Mouse (Mus musculus) small intestine, adult 2 months (tissue): Measurements from ENCODE around the gene Ncam2. TPM values are rescaled to one million over a fixed set of nuclear protein-coding genes. Genes with fewer than 3 reads are reported as not detected.

Source experiments
- H3K27ac ChIP-seq: fragments of 200-500 bp; 2 replicates; pipeline ENCODE4 v1.5.1; 2012; ENCODE audit warnings: low read depth, low read length, control low read depth, inconsistent platforms; ENCODE audit not compliant: insufficient read depth
- H3K27me3 ChIP-seq: fragments of 200-500 bp; 2 replicates; pipeline ENCODE4 v1.6.1; 2012; ENCODE audit warnings: mild to moderate bottlenecking, moderate library complexity, low read length, inconsistent platforms; ENCODE audit not compliant: control insufficient read depth, insufficient read depth
- H3K36me3 ChIP-seq: fragments of 200-500 bp; 2 replicates; pipeline ENCODE4 v1.6.1; 2012; ENCODE audit warnings: mild to moderate bottlenecking, low read length, control low read depth, inconsistent platforms; ENCODE audit not compliant: control insufficient read depth, insufficient read depth
- H3K4me1 ChIP-seq: fragments of 200-500 bp; 2 replicates; pipeline ENCODE4 v1.6.1; 2012; ENCODE audit warnings: low read length, inconsistent platforms, mixed read lengths; ENCODE audit not compliant: control insufficient read depth, insufficient read depth, insufficient read length
- H3K4me3 ChIP-seq: fragments of 200-500 bp; 2 replicates; pipeline ENCODE4 v1.5.1; 2012; ENCODE audit warnings: low read depth, mild to moderate bottlenecking, control low read depth, inconsistent platforms, low read length, moderate library complexity
- CTCF ChIP-seq: fragments of 200-500 bp; IDR thresholded peaks from 2 replicates; pipeline ENCODE4 v1.5.1; 2012; ENCODE audit warnings: low read depth, mild to moderate bottlenecking, control low read depth, inconsistent platforms, low read length, moderate library complexity, mixed read lengths; ENCODE audit not compliant: insufficient replicate concordance, insufficient read length; ENCODE audit errors: extremely low read depth
- POLR2A ChIP-seq: fragments of 200-500 bp; IDR thresholded peaks from 2 replicates; pipeline ENCODE4 v1.6.1; 2012; ENCODE audit warnings: low read depth, mild to moderate bottlenecking, control low read depth, inconsistent platforms, low read length, moderate library complexity
- WGBS: fragments of 180-500 bp; shearing (Covaris S2); methylation state at CpG from one replicate; pipeline ENCODE4 v1.1.7; 2018; 5-methylcytosine and 5-hydroxymethylcytosine counted together
- polyA plus RNA-seq: library from polyadenylated mRNA; depleted of rRNA; stranded (reverse); fragments of >200 nt; gene quantifications from 2 replicates; pipeline ENCODE4 v1.2.3, GENCODE M21; 2012

Ncam2 gene
- polyA plus RNA-seq, 1 experiment = not detected

DNA sequence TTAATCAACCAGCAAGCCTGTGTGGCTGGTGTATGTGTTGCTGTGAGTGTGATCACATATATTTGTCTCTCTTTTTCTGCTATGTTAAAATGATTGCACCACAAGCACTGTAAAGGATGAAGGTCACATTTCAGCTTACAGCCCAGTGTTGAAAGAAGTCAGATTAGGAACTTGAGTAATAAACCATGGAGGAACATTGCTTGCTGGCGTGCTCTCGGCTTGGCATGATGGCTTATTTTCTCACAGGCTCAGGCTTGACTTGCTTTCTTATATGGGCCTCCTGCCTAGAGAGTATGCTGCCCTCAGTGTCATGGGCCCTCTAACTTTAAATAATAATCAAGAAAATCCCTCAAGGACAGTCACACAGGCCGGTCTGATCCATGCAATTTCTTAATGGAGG lies 449.8 kb downstream of the Ncam2 start:
- H3K36me3 ChIP-seq = no peaks in the 10 kb centered on the region
- no peak overlapping the region for H3K4me3 ChIP-seq
- no peaks in the 10 kb centered on the region for H3K27me3 ChIP-seq
- H3K4me1 ChIP-seq = no peaks in the 10 kb centered on the region
- TF ChIP-seq CTCF (no peak), POLR2A (no peak)
- no peak overlapping the region for H3K27ac ChIP-seq
- WGBS = 87% methylated on average over 3 of the region's 3 CpGs

- H3K4me3 ChIP-seq = no peak overlapping the region
- 24% methylated on average over 1 of the region's 1 CpGs for WGBS
- TF ChIP-seq CTCF (no peak), POLR2A (no peak)
- no peaks in the 10 kb centered on the region for H3K27me3 ChIP-seq
- H3K36me3 ChIP-seq = no peaks in the 10 kb centered on the region
- no peak overlapping the region for H3K27ac ChIP-seq
- H3K4me1 ChIP-seq = no peaks in the 10 kb centered on the region
Observed at GRCm38 (mm10) chr16:81651550-81651949, 451.1 kb downstream of the Ncam2 start.

- TF ChIP-seq CTCF (no peak), POLR2A (no peak)
- H3K27ac ChIP-seq = no peak overlapping the region
- 74% methylated on average over 2 of the region's 2 CpGs for WGBS
- no peaks in the 10 kb centered on the region for H3K36me3 ChIP-seq
- no peaks in the 10 kb centered on the region for H3K4me1 ChIP-seq
- H3K27me3 ChIP-seq = no peaks in the 10 kb centered on the region
- H3K4me3 ChIP-seq = no peak overlapping the region
Observed at GRCm38 (mm10) chr16:81656550-81656949, 456.1 kb downstream of the Ncam2 start.

DNA sequence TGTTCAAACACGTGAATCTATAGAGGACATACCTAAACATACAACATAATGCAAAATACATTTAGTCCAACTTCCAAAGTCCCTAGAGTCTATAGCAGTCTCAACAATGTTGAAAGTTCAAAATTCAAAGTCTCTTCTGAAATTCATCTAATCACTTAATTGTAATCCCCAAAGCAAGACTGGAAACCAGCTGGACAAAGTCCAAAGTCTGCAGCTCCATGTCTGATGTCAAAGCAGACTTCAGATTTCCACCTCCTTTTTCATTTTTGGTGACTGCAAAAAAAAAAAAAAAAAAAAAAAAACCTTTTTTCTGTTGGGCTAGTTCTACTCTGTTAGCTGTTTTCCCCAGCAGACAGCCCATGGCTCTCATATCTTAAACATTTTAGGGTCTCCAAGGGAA lies 473.4 kb downstream of the Ncam2 start:
- TF ChIP-seq CTCF = no peak
- TF ChIP-seq POLR2A = no peak
- Histone ChIP-seq H3K4me3 (no peak overlapping the region), H3K36me3 (no peaks in the 10 kb centered on the region), H3K27ac (no peak overlapping the region), H3K27me3 (no peaks in the 10 kb centered on the region), H3K4me1 (no peaks in the 10 kb centered on the region)
- 65% methylated on average over 1 of the region's 1 CpGs for WGBS

DNA sequence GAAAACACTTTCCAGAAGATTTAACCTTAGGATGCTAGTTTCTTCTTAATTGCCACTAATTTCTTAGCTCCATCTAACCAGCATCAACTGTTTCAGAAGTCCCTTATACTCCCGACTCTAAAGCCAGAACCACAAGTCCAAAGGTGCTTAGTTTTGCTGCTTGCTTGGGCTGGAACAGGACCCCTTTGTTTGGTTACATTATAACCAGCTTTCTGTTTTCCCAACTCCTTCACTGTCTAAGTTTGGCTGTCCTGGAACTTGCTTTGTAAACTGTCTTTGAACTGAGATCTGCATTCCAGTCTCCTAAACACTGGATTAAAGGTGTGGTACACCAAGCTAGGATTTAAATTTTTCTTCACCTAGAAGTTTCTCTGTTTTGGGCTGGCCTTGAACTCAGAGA lies 475.0 kb downstream of the Ncam2 start:
- 60% methylated on average over 1 of the region's 1 CpGs for WGBS
- H3K36me3 ChIP-seq = no peaks in the 10 kb centered on the region
- no peaks in the 10 kb centered on the region for H3K4me1 ChIP-seq
- no peak overlapping the region for H3K4me3 ChIP-seq
- no peaks in the 10 kb centered on the region for H3K27me3 ChIP-seq
- no peak for TF ChIP-seq CTCF
- no peak overlapping the region for H3K27ac ChIP-seq
